Mouse (Mus musculus): ENCODE measurements around the gene Ccr1. TPM values are rescaled to one million over a fixed set of nuclear protein-coding genes. Genes with fewer than 3 reads are reported as not detected.
"Not testable (repeated sequence)": the region's sequence is repeated elsewhere in the genome, so short reads cannot be mapped to it uniquely, and the experiment has no call there.

Ccr1 gene
- polyA plus RNA-seq, 1 experiment, result 4.9 TPM

- TF ChIP-seq POLR2A (IDR thresholded peaks at IDR 0.05; ENCODE audit: borderline replicate concordance, extremely low read depth, low read depth, low read length) (no peak), CTCF (IDR thresholded peaks at IDR 0.05; ENCODE audit: insufficient read depth, low read length) (no peak)
- 83% methylated on average over 3 of the region's 3 CpGs for WGBS
- Histone ChIP-seq H3K4me1 (ENCODE audit: control insufficient read depth, insufficient read depth, low read length) (peaks cover 7% of the 10 kb centered on the region), H3K4me3 (replicated peaks; ENCODE audit: extremely low read depth, low read depth, low read length) (no peak overlapping the region)
- no peak for DNase-seq
Measured at GRCm38 (mm10) chr9:123930476-123930875, 38.0 kb downstream of the Ccr1 start.

- WGBS, result 73% methylated on average over 4 of the region's 4 CpGs
- no peak overlapping the region for H3K4me3 ChIP-seq (replicated peaks; ENCODE audit: extremely low read depth, low read depth, low read length)
- no peak for DNase-seq
- peaks cover 7% of the 10 kb centered on the region for H3K4me1 ChIP-seq (ENCODE audit: control insufficient read depth, insufficient read depth, low read length)
- TF ChIP-seq CTCF (IDR thresholded peaks at IDR 0.05; ENCODE audit: insufficient read depth, low read length), result no peak
- TF ChIP-seq POLR2A (IDR thresholded peaks at IDR 0.05; ENCODE audit: borderline replicate concordance, extremely low read depth, low read depth, low read length), result no peak
Measured at GRCm38 (mm10) chr9:123929936-123930335, 38.6 kb downstream of the Ccr1 start.

- 13% methylated on average over 8 of the region's 8 CpGs for WGBS
- peak; percentile 36 for TF ChIP-seq CTCF (IDR thresholded peaks at IDR 0.05; ENCODE audit: insufficient read depth, low read length)
- TF ChIP-seq POLR2A (IDR thresholded peaks at IDR 0.05; ENCODE audit: borderline replicate concordance, extremely low read depth, low read depth, low read length), result 0 out of 2 replicates have a peak, but pooled peaks have one; percentile 15
- Histone ChIP-seq H3K4me3 (replicated peaks; ENCODE audit: extremely low read depth, low read depth, low read length) (no peak overlapping the region), H3K4me1 (ENCODE audit: control insufficient read depth, insufficient read depth, low read length) (peaks cover 9% of the 10 kb centered on the region)
- no peak for DNase-seq
Measured at GRCm38 (mm10) chr9:123928759-123929246, 39.7 kb downstream of the Ccr1 start.

GRCm38 (mm10) chr9:123928118-123928758, 40.3 kb downstream of the Ccr1 start:
- Histone ChIP-seq H3K4me3 (replicated peaks; ENCODE audit: extremely low read depth, low read depth, low read length) (no peak overlapping the region), H3K4me1 (ENCODE audit: control insufficient read depth, insufficient read depth, low read length) (peaks cover 11% of the 10 kb centered on the region)
- no peak for DNase-seq
- no peak for TF ChIP-seq POLR2A (IDR thresholded peaks at IDR 0.05; ENCODE audit: borderline replicate concordance, extremely low read depth, low read depth, low read length)
- TF ChIP-seq CTCF (IDR thresholded peaks at IDR 0.05; ENCODE audit: insufficient read depth, low read length), result no peak
- 41% methylated on average over 12 of the region's 12 CpGs for WGBS

- no peak for DNase-seq
- TF ChIP-seq CTCF (IDR thresholded peaks at IDR 0.05; ENCODE audit: insufficient read depth, low read length), result no peak
- TF ChIP-seq POLR2A (IDR thresholded peaks at IDR 0.05; ENCODE audit: borderline replicate concordance, extremely low read depth, low read depth, low read length), result no peak
- H3K4me3 ChIP-seq (replicated peaks; ENCODE audit: extremely low read depth, low read depth, low read length), result no peak overlapping the region
- H3K4me1 ChIP-seq (ENCODE audit: control insufficient read depth, insufficient read depth, low read length), result peaks cover 12% of the 10 kb centered on the region
- WGBS, result 56% methylated on average over 16 of the region's 16 CpGs
Measured at GRCm38 (mm10) chr9:123927281-123927960, 41.1 kb downstream of the Ccr1 start.

GRCm38 (mm10) chr9:123926041-123926440, 42.5 kb downstream of the Ccr1 start:
- H3K4me1 ChIP-seq (ENCODE audit: control insufficient read depth, insufficient read depth, low read length), result peaks cover 12% of the 10 kb centered on the region
- WGBS, result 3% methylated on average over 5 of the region's 5 CpGs
- not testable (repeated sequence) for DNase-seq; H3K4me3 ChIP-seq (replicated peaks; ENCODE audit: extremely low read depth, low read depth, low read length)

GRCm38 (mm10) chr9:123925101-123925946, 43.2 kb downstream of the Ccr1 start:
- Histone ChIP-seq H3K4me1 (ENCODE audit: control insufficient read depth, insufficient read depth, low read length) (peaks cover 12% of the 10 kb centered on the region), H3K4me3 (replicated peaks; ENCODE audit: extremely low read depth, low read depth, low read length) (peak overlapping the region; percentile 80)
- 3% methylated on average over 44 of the region's 44 CpGs for WGBS
- DNase-seq, result peak; percentile 90
- TF ChIP-seq CTCF (IDR thresholded peaks at IDR 0.05; ENCODE audit: insufficient read depth, low read length), result no peak

GRCm38 (mm10) chr9:123924589-123925066, 43.9 kb downstream of the Ccr1 start:
- H3K4me1 ChIP-seq (ENCODE audit: control insufficient read depth, insufficient read depth, low read length), result peaks cover 12% of the 10 kb centered on the region
- DNase-seq, result peak; percentile 91
- peak overlapping the region; percentile 80 for H3K4me3 ChIP-seq (replicated peaks; ENCODE audit: extremely low read depth, low read depth, low read length)
- TF ChIP-seq CTCF (IDR thresholded peaks at IDR 0.05; ENCODE audit: insufficient read depth, low read length) (no peak), POLR2A (IDR thresholded peaks at IDR 0.05; ENCODE audit: borderline replicate concordance, extremely low read depth, low read depth, low read length) (peak; percentile 75; the same call in 1 of the 2 replicates)
- 1% methylated on average over 30 of the region's 49 CpGs for WGBS

- WGBS, result 0% methylated on average over 11 of the region's 11 CpGs
- peak overlapping the region; percentile 57 for H3K4me3 ChIP-seq (replicated peaks; ENCODE audit: extremely low read depth, low read depth, low read length)
Measured at GRCm38 (mm10) chr9:123924035-123924434, 44.5 kb downstream of the Ccr1 start.

More at GRCm38 (mm10) chr9:123924035-123924434, 44.5 kb downstream of the Ccr1 start:
- peaks cover 12% of the 10 kb centered on the region for H3K4me1 ChIP-seq (ENCODE audit: control insufficient read depth, insufficient read depth, low read length)
- DNase-seq, result peak; percentile 76
- TF ChIP-seq CTCF (IDR thresholded peaks at IDR 0.05; ENCODE audit: insufficient read depth, low read length), result peak; percentile 53
